Mouse (Mus musculus) thymus, adult 2 months (tissue): ENCODE results near the gene Hip1r.

Experiments used
- CTCF ChIP-seq: fragments of 200-500 bp; IDR thresholded peaks from 2 replicates; pipeline ENCODE4 v1.5.1; 2012; ENCODE audit warnings: mild to moderate bottlenecking, control low read depth, low read length, moderate library complexity, borderline replicate concordance; ENCODE audit not compliant: control insufficient read depth, poor library complexity, insufficient read depth; ENCODE audit errors: extremely low read depth
- POLR2A ChIP-seq: fragments of 200-500 bp; IDR thresholded peaks from 2 replicates; pipeline ENCODE4 v1.6.1; 2012; ENCODE audit warnings: mild to moderate bottlenecking, low read length, control low read depth, moderate library complexity; ENCODE audit not compliant: control insufficient read depth, poor library complexity, insufficient read depth; ENCODE audit errors: extremely low read depth

- TF ChIP-seq POLR2A (no peak), CTCF (no peak)
These were observed 57.1 kb downstream of the Hip1r start for GRCm38 (mm10) chr5:124030386-124031067.
